Mouse (Mus musculus) megakaryocyte-erythroid progenitor cell, adult 5-6 weeks (primary cell): ENCODE data around the gene Sdsl. TPM values are rescaled to one million over a fixed set of nuclear protein-coding genes. Genes with fewer than 3 reads are reported as not detected.
A peak's percentile ranks its signal among the peaks of the same experiment; 100 is the strongest.
"Not testable (repeated sequence)": the region's sequence is repeated elsewhere in the genome, so short reads cannot be mapped to it uniquely, and the experiment has no call there.

Source experiments
- ATAC-seq: replicated peaks from 2 replicates; pipeline ENCODE4 v1.8.0; 2016; ENCODE audit warnings: mild to moderate bottlenecking, inconsistent platforms; ENCODE audit not compliant: severe bottlenecking, poor library complexity, low FRiP score, low TSS enrichment
- total RNA-seq, 2 experiments: library from RNA; stranded (forward) in 1 of 2; stranded (reverse) in 1 of 2; fragments of 200-1000, 215-1000 nt in 1 of 2; fragments of >200 nt in 1 of 2; fragmentation: Nextera tagmentation in 1 of 2; gene quantifications; 2 replicates each; pipeline ENCODE4 v1.2.3; 2014 to 2017

Sdsl gene
- 59.5 and 72.1 TPM in 2 replicates for total RNA-seq (2014; fragmentation: Nextera tagmentation)
- total RNA-seq (2017), result 58.5 and 67.3 TPM in 2 replicates

DNA sequence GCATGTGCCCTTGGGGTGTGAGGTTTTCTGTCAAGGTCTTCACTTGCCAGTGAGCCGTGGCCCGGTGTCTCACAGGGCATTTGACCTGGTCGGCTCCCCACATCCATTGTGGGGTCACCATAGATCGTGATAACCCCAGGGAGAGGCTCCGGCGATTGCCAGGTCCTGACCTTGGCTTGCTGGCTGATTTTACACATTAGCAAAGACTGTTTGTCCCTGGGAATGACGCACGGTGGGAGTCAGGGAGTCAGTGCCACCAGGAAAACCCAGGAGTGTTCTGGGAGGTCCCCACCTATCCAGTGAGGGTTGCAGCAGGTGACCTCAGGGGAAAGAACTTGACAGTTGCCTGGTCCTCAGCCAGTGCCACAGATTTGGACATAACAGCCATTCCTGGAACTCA is at the start of gene Sdsl:
TSS of gene Sdsl (minus strand) at position 41 of the 400 bp plus-strand sequence.
- ATAC-seq, result no peak

GRCm38 (mm10) chr5:120517552-120517951 is 44.9 kb upstream of the Sdsl start:
- ATAC-seq, result no peak

- ATAC-seq, result no peak
Observed at GRCm38 (mm10) chr5:120516221-120516984, 43.8 kb upstream of the Sdsl start.

DNA sequence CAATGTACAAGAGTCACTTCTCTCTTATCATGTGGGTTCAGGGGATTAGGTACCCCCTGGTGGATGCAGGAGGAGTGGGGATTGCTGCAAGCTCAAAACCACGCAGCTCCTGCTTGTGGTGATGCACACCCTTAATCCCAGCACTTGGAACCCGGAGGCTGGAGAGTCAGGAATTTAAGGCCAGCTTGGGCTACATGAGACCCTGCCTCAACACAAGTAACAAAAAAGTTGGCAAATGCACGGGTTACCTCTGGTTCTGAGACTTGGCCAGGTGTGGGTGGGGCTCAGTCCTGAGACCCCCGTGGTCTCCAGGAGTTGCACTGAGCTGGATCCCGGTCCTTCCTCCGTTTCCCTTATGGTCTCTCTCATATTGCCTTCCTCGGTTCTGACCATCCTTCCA is 42.8 kb upstream of the Sdsl start:
- no peak for ATAC-seq

DNA sequence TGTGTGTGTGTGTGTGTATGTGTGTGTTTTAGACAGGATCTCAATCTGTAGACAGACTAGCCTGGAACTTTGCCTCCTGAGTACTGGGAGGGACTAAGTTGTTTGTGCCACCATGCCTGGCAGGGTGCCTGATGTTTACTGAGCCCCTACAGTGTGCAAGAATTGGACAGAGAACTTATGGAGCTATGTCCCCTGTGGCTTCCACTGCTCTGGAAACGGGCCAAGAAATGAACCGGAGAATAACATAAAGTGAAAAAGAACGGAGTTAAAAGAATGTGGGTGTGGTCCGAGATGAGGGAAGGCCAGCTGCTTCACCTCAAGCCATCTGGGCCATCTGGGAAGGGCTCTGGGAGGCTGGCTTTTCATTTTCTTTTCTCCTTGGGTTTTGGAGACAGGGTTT is 42.1 kb upstream of the Sdsl start:
- no peak for ATAC-seq

DNA sequence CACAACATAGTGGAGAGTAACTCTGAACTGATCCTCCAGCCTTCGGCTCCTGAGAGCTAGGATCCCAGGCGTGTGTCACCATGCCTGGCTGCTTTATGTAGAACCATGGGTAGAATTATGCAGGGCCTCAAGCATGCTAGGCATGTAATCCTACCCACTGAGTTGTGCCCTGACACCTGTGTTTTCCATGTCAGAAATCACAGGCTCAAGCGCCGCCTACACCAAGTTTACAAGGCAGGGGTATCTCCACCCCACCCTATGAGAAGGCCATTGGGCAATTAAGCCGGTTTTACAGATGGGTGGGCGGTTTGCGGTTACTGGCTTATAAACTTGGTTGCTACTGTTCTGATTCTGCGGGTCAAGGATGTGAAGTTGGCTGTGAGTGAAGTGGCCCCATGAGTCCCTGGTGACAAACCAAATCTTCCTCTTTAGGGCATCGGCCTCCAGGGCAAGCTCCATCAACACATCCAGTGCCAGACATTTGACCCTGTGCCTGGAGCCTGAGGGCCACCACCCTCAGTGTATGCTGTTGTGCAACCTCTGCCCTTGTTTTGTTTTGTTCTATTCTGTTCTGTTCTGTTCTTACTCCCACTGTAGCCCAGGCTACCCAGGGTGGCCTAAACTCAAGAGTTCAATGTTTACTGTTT is 41.5 kb upstream of the Sdsl start:
- ATAC-seq, result no peak

- no peak for ATAC-seq
Observed at GRCm38 (mm10) chr5:120512911-120513555, 40.4 kb upstream of the Sdsl start.

DNA sequence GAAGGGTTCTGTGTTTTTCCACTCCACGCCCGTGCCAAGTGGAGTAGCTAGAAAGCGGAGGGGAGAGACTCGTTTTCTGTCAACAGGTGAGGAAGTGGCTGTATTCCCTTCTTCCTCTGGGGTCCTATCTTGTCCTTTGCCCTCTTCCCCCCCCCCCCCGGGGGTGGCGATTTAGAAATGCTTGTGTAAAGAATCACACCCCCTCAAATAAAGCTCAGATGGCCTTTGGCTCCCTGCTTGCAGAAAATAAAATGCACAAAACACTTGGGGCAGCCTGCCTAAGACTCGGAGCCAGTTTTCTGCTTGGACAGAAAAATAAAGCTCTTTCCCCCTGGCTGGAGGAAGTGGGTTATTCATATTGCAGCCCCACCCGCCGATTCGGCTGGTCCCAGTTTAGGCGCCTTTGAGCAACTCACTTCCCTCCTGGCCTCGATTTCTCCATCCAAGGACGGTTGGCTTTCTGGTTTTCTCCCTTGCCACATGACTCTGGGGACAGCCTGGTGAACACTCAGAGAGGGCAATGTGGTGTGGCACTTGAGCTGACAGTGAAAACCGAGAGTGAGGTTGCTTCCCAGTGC is 39.1 kb upstream of the Sdsl start:
- no peak for ATAC-seq

DNA sequence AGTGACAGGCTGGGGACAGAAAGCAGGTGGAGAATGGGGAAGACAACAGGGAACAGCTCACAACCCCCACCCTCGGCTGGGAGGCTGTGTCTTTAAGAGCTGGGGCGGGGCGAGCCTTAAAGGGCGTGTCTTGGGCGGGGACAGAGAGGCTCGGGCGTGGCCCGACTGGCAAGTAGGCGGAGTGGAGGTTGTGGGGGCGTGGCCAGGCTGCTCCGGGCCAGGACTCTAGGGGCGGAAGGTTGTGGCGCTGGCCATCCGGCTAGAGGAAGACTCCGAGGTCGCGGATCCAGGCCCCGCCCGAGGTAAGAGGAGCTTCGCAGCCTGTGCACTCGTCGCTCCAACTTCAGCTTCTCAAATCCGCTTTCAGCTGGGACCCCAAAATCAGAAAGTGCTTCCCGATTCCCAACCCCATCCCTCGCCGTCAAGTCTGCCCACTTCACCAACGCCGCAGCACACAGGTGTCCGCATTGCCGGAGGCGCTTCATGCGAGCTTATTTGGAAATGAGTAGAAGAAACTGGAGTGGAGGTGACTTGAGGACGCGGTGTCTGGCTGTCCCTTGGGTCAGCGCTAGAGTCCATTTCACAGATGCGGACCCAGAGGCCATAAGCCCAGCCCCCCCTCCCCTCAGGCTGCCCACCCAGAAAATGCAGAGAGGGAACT is 38.5 kb upstream of the Sdsl start, which contains the start of gene Slc8b1:
TSS of gene Slc8b1 (plus strand) at position 187 of the 661 bp plus-strand sequence.
- peak; percentile 98 for ATAC-seq

DNA sequence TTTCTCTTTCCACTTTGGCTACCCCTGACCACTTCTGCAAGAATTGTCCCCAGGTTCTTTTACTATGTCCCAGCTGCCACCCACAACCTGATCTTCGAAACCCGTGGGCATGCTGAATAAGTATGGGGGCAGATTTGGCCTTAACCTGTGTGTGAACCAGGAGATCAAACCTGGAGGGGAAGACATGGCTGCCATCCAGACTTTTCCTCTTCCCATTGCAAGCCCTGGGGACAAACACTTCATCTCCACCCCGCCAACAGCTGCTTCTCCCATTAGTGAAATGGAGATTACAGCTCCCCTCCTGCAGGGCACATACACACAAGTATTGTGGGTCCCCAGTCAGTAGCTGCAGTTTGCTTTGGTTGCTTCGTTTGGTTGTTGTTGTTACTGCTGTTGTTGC is 34.7 kb upstream of the Sdsl start:
- ATAC-seq, result no peak

GRCm38 (mm10) chr5:120506490-120506889 is 33.9 kb upstream of the Sdsl start:
- no peak for ATAC-seq

DNA sequence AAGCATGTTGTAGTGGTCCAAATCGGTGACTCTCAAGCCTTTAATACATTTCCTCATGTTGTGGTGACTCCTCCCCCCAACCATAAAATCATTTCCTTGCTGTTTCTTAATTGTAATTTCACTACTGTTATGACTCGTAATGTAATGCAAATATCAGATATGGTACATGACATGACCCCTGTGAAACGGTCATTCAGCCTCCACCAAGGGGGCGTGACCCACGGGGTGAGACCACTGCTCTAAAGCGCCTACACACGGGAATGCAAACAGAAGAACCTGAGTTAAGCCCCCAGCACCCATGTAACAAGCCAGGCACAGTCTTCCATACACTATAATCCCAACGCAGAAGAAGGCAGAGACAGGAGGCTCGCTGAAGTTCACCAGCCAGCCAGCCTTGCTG is 33.2 kb upstream of the Sdsl start:
- no peak for ATAC-seq

DNA sequence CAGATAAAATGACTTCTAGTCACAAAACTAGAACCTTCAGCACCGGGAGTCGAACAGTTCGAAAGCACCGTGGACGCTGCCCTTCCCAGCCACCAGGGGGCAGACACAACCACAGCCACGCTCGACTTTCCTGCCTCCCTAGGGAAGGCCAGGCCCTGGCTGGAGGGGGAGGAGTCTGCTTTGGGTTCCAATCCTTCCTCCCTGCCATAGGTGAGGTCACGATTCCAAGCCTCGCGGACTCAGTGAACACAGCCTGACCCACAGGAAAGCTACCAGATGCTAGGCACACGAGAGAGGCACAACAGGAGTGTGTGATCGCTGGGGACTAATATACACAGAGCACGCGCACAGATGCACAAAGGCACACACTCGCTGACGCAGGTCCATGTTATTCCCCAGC is 32.8 kb upstream of the Sdsl start:
- peak; percentile 74 for ATAC-seq

DNA sequence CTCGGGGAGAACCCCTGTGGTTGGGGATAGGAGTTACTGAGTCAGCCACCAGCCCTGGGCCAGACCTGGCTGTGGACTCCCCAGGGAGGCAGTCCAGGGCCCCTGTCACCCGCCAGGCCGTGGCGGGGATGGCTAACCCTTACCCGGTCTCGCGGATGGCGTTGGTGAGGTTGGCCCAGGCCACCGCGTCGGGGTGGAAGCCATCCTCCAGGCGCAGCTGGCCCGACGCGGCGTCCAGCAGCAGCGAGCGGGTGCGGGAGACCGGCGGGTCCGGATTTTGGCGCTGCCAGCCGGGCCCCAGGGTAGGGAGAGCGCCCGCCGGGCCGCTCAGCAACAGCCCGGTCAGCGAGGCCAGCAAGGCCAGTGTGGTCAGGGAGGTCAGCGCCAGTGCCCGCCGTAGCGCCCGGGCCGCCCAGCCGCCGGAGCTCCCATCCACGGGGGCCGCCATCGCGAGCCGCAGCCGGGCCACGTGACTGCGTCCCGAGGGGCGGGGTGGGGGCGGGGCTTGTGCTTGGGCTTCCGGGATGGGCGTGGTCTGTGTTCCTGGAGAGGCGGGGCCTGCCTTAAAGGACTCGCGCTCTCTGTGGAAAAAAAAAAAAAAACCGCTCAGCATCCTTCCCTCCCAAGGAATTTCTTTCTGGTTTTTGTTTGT is 30.7 kb upstream of the Sdsl start, which contains the start of gene Plbd2:
TSS of gene Plbd2 (minus strand) at position 482 of the 652 bp plus-strand sequence.
- ATAC-seq, result peak; percentile 48

DNA sequence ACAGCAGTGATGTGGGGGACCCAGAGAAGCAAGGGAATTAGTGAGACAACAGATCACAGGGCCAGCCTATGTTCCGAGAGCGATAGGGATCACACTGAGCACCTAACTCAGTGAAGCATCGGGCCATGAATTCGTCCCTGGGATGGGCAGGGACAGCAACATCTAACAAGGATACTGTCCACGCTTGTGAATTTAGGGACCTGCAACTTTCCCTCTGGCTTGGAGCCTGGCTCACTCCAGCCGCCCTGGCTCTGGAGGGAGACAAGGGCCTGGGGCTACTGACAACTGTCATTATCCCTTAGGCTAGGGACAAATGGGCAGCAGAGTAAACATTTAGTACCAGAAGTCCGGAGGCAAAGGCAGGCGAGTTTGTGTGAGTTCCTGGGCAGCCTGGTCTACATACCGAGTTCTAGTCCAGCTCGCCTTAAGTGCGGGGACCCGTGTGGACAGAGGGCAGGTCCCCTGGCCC is 30.1 kb upstream of the Sdsl start:
- ATAC-seq, result 0 out of 2 replicates have a peak, but pooled peaks have one; percentile 2

GRCm38 (mm10) chr5:120502147-120502621 is 29.6 kb upstream of the Sdsl start:
- ATAC-seq, result no peak

- not testable (repeated sequence) for ATAC-seq
Observed at GRCm38 (mm10) chr5:120500609-120501008, 28.0 kb upstream of the Sdsl start.

- ATAC-seq, result no peak
Observed at GRCm38 (mm10) chr5:120499202-120499601, 26.6 kb upstream of the Sdsl start.

DNA sequence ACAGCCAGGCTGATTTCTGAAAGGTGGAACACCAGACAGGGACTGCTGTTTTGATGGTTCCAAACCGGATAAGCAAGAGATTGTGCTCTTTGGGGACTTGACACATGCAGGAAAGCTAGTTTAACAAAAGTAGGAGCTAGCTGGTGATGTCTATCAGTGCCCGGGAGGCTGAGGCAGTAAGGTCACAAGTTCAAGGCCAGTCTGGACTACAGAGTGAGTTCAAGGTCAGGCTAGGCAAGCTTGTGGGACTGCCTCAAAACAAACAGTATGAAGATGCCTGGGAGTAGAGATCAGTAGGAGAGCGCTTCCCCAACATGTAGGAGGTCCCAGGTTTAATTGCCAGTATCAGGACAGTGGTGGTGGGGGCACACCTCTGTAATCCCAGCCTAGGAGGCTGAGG is 24.5 kb upstream of the Sdsl start:
- no peak for ATAC-seq
